Mouse (Mus musculus) left cerebral cortex, postnatal 25 days (tissue): ENCODE measurements at regions not wholly inside any gene's neighbourhood (a gene's known extent, or its start where the extent isn't known, plus 50 kb on each side); places are given as distances from the start of the nearest gene placed in this dataset.

Experiments
- DNase-seq, 2 experiments: peaks; one replicate each; pipeline ENCODE4 v3.0.0; 2022; ENCODE audit warnings: low spot score in 2 of 2, mixed read lengths in 1 of 2
- intact Hi-C: fragments of 180-260 bp; cut with DNase I; formaldehyde crosslinking; loops from one replicate; pipeline ENCODE4 v1.15.1; 2025

DNA sequence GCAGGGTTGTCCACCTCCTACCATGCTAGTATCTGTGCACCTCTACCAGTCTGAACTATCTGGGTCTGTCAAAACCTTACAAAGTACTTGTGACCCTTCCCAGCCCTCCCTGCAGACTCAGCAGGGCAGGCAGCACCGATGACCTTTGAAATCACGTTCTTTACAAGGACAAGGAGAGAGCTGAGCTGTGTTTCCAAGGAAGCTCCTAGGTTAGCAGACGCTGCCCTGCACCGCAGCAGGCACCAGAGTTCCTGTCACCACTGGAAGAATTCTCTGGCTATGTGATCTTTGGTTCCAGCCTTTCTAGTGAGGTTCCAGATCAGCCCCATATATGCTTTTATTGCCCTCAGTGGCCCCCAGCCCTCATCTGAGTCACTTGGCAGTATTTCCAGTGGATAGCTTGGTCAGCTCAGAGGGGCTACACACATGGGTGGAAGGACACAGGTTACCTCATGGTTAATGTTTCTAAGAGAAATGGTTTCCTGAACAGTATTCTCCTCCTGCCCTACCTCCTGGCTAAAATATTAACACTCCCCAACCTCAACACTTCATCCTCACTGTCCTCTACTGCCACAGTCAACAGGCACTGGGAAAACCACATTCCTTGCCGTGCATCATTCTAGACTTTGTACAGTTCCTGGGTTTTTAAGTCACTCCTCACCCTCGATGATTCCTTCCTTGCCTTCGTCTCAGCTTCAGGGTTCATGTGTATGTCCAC, 251.2 kb upstream of the Gli3 start:
- intact Hi-C loops, result no loop called here
- DNase-seq, result no peak

DNA sequence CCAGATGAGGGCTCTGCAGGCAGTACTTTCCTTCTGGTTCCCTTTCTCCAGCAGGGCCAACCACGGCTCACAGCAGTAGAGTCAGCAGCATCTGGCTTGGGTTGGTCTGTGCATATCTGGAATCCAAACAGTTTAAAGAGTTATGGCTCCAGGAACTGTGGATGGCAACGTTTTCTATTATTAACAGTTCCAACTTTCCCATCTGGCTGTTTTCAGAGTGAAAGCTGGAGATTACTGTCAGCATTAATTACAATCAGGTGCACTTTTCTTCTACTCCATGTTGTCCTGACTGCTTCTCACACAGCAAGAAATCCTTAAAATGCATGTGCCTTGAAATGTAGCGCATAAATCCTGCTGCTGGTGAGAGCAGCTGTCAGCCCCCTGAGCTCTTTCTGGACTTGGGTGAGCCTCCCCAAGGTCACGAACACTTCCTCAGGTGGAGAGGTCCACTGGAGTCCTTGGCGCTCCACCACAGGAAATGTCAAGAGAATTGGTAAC, 250.6 kb upstream of the Gli3 start:
- peak in 1 of 2 experiments; percentile 1 for DNase-seq
- intact Hi-C loops, result no loop called here

DNA sequence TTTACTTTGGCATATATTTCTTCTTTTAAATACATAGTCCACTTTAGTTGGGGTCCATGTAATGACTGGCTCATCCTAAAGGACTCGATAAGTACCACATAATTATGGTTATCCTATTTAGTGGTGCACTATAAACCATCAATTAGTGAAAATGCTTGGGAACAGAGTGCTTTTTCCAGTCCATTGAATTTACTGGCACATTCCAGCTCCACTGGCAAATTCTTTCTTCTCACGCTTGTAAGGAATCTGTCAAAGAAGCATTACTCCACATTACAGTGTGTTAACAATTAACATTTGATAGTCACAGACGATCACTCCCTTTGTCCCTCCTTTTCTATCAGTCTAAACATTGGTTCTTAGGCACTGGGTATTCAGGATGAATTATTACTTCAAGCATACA, 241.7 kb upstream of the Gli3 start:
- DNase-seq, result no peak
- intact Hi-C loops, result no loop called here

- intact Hi-C loops, result no loop called here
Measured at GRCm38 (mm10) chr13:15227641-15228040, 235.4 kb upstream of the Gli3 start.

More at GRCm38 (mm10) chr13:15227641-15228040, 235.4 kb upstream of the Gli3 start:
- no peak for DNase-seq
